Mouse (Mus musculus): Measurements from ENCODE around the gene Emg1.
"Not testable (repeated sequence)": the region's sequence is repeated elsewhere in the genome, so short reads cannot be mapped to it uniquely, and the experiment has no call there.

Emg1 gene

DNA sequence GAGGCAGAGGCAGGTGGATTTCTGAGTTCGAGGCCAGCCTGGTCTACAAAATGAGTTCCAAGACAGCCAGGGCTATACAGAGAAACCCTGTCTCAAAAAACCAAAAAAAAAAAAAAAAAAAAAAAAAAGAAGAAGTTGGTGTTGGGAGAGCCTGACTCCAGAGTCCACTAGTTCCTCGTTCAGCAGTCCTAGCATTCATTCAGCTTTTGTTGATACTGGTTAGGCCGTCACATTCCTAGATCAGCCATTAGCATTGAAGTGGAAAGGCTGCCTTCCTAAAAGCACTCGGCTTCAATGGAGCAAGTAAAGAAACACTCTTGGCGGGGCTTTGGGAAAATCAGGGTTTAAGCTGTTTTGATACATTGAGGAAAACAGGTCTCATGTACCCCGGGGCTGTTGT is 29.7 kb downstream of the Emg1 start:
- DNase-seq (ENCODE audit: low spot score), result not testable (repeated sequence)

DNA sequence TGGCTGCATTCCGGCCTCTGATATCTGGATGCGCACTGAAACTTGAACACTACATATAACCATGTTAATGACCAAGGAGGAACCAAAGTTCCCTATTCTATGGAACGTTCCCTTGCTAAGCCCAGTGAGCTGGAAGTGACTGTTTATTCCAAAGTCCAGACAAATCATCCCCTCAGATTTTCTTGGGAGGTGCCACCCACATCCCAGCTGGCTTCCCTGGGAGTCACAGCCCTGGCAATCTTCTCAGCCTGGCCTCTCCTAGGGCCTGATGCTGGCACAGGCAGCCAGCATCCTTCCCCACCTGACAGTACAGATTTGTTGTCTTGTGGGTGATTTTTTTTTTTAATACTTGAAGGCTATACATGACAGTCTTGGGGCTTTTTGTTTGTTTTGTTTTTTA is 32.5 kb downstream of the Emg1 start:
- DNase-seq (ENCODE audit: low spot score), result no peak

DNA sequence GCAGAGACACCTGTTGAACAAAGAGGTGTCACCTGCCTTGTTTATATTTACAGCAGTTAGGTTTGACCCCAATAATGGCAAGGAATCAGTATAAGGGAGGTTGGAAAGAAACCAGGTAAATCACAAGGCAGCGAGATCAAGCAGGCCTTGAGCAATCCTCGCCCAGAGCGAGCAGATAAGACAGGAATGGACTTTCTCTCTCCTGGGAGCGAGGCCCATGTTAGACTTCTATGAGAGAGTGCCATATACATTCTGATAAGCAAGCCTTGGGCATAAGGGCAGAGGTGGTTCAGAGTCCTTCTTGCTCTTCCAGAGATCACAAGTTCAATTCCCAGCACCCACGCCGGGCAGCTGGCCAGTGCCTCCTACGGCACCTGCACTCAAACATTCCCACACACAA is 33.2 kb downstream of the Emg1 start:
- DNase-seq (ENCODE audit: low spot score), result no peak

DNA sequence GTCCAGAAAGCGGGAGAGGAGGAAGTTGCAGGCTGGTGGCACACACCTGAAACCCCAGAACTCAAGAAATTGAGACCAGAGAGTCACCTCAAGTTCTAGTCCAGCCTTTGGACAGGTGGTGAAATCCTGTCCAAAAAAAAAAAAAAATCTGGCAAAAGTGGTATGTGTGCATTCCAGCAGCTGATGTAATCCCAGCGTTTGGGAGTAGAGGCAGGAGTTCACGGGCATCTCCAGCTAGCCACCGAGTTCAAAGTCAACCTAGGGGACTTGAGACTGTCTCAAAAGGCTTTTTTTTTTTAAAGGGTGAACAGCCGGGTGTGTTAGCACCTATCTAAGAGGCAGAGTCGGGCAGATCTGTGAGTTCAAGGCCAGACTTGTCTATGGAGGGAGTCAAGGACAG is 35.8 kb downstream of the Emg1 start:
- DNase-seq (ENCODE audit: low spot score), result no peak

DNA sequence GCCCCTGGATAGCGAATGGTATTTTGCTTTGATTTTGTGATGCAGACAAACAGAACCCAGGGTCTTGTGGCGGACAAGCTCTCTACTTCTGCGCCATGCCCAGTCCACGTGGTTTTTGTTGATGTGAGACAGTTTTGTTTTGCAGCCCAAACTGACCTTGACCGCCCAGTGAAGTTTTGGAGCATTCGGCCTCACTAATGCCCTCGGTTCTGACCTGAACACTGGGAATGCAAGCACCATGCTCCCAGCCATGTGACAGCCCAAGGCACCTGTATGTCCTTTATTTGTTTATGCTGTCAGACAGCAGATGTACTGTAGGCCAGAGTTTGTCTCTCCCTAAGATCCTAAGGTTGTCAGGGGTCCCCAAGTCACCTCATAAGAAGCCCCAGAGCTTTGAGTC is 37.4 kb downstream of the Emg1 start:
- DNase-seq (ENCODE audit: low spot score), result no peak

DNA sequence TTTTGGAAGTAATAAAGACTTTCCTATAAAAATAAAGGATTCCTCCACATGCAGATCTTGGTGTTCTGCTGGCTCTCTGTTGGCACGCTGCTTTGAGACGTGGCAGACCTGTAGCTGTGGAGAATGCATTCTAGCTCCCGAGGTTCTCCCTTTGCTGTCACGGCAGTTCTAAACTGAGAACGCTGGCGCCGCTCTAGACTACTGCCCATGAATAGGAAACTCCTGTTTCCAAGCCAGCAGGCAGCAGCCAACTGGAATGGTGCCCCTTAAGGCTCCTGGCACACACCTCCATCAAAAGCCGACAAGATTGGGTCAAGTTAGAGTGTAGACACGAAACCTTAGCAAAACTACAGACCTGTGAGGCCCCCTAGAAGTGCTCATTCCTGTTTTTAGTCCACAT is 38.4 kb downstream of the Emg1 start:
- DNase-seq (ENCODE audit: low spot score), result no peak

DNA sequence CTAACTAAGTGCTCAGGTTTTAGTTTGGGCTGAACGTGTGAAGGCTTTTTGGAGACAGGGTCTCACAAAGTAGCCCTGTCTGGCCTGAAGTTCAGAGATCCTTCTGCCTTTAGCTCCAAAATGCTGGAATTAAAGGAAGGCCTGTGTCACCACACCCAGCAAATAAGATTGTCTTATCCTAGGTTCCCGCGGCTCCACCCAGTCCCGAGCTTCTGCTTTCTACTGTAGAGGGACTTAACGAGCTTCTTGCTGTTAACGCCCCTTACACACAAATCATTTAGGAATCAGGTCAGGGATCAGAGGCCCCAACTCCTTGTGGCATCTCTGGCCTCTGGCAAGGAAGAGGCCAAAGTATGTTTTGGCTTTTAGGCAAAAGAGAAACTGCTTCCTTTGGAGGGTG is 39.9 kb downstream of the Emg1 start:
- DNase-seq (ENCODE audit: low spot score), result no peak

DNA sequence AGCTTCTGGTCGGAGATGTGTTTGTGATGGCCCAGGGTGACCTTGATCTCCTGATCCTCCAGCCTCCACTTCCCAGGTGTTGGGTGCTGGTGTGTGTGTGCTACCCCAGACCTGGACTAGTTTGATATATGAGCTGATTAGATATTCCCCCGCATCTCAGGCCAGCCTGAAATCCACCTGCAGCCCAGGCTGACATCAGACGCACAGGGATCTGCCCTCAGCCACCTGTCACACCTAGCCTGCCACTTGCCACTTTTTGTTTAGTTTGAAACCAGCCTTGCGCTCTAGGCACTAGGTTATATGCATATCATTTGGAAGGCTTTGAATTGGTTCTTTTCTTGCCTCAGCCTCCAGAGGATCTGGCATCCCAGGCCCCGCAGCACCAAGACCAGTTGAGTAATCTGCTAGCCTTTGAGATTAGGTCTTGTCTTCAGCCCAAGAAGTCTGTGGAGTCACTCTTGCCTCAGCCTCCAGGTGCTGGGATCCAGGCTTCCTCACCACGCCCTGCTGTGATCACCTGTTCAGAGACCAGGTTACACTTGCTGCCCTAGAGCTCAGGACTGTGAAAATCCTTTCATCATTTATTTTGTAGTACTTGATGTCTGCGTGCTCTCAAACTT is 41.6 kb downstream of the Emg1 start:
- DNase-seq (ENCODE audit: low spot score), result no peak

DNA sequence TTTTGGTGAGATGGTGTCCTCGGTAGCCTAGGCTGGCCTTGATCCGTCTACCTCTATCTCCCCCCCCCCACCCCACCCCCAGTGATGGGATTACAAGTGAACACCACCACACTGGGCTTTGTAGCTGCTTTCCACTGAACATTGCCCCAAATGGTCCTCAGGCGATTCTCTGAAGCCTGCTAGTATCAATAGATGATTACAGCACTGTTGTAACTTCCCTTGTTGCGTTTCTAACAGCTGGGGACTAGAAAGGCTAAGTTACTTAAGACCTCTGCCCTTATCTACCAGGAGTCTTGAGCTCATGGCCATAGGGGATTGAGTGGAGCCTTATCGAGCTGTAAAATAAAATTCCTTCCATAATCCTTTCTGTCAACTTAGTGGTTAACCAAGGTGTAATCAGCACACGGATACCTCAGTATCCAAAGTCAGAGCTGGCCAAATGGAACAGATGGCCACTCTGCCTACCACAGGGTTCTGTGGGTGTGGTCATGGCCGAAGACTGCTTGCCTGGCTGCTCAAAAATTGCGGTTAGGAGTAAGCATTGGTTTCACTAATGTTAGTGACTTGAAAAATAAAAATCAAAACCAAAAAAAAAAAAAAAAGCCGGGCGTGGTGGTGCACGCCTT is 42.6 kb downstream of the Emg1 start:
- no peak for DNase-seq (ENCODE audit: low spot score)

DNA sequence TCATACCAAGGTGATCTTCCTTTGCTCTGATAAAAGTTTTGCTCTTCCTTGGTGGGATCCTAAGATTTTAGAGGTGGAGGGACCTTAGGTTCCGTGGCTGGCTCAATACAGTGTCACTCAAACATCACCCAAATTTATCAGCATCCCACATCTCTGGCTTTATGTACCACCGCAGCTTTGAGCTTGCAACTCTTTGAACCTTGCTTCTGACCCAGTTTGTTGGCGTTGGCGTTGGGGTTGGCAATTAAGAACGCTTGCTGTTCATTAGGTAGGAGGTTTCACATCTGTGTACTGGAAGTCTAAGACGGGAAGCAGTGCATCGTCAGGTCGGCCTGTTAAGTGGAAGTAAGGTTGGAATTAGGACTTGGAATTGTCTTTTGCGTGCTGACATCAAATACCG is 47.0 kb downstream of the Emg1 start:
- no peak for DNase-seq (ENCODE audit: low spot score)

DNA sequence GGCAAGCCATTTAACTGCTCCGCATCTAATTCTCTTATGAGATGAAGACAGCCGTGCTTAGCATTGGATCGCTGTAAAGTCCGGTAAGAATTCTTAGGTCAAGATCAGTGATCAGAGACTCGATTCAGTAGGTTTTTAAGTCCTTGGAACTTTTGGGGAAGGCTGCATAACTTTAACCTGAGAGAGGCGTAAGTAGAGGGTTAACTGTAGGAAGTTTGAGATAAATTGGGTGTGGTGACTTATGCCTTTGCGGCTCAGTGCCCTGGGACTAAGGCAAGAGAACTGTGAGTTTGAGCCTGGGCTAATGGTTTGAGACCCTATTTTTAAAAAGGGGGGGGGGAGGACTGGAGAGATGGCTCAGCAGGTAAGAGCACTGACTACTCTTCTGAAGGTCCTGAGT is 47.7 kb downstream of the Emg1 start:
- DNase-seq (ENCODE audit: low spot score), result no peak

DNA sequence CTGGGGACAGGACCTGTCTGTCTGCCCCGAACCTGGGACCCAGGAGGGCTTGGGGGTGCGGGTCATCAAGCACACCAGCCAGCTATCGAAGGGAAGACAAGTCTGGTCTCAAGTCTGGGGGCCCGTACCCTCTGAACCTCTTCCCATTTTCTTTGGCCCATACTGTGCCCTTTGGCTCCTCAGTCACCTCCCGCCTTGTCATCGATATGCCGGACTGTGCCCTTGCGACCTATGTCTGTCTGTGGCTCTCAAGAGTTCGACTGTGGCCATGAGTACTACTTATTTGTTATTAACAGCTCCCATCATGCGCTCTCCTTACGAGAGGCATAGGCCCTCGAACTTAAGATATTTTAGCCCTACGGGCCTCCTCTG is 48.6 kb downstream of the Emg1 start:
- no peak for DNase-seq (ENCODE audit: low spot score)

DNA sequence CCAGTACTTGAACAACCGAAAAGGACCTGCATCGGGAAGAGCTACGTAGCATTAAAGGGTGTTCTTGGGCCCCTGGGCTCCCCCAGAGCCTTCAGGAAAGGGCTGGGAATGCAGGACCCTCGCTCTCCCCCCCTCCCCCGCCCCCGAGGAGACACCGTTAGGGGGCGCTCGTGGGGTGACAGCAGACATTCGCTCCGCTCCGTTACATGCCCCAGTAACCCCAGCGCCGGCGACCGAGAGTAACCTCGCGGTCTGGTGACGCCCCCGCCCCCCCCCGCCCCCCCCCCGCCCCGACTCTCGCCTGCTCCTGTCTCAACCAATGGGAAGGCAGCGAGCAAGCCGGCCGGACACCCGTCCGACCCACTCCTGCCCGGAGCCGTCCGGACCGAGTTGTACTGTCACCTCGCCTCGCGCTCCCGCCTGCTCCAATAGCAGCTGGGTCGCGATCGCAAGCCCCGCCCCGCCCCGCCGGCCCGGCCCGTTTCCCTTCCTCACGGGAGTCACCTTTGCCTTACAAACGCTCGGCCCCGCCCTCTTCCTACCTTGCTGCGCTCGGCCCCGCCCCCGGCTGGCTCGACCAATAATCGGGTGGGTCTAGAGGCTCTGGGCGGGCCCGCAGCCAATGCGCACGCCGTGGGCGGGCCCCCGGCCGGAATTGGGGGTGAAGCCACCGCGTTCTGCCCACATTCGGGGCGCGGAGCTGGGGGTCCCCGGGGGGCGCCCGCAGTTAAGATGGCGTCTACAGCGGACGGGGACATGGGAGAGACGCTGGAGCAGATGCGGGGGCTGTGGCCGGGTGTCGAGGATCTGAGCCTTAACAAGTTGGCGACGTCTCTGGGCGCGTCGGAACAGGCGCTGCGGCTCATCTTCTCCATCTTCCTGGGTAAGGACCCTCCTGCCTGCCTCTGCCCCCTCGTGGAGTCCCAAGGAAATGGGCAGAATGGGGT is 49.2 kb downstream of the Emg1 start, which contains the start of gene Lpcat3:
Gene Lpcat3 (plus strand): TSS at position 551 of the 947 bp plus-strand sequence.
- DNase-seq (ENCODE audit: low spot score), result peak; percentile 99

DNA sequence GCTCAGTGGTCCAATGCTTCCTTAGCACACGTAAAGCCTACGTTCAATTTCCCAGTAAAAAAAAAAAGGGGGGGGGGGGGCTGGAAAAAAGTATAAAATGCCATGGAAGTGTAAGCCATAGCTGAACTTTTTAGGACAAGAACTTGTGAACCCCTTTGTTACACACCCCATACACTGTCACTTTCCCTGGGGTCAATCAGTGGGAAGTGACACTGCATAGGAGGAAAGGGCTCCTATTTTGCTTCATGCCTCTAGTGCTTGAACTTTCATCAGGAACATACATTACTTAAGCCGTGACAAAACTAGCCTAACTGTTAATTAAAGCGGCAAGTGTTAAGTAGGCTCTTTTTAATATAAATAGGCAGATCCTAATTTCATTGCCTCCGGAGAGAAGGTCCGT is 50.0 kb downstream of the Emg1 start:
- DNase-seq (ENCODE audit: low spot score), result no peak

DNA sequence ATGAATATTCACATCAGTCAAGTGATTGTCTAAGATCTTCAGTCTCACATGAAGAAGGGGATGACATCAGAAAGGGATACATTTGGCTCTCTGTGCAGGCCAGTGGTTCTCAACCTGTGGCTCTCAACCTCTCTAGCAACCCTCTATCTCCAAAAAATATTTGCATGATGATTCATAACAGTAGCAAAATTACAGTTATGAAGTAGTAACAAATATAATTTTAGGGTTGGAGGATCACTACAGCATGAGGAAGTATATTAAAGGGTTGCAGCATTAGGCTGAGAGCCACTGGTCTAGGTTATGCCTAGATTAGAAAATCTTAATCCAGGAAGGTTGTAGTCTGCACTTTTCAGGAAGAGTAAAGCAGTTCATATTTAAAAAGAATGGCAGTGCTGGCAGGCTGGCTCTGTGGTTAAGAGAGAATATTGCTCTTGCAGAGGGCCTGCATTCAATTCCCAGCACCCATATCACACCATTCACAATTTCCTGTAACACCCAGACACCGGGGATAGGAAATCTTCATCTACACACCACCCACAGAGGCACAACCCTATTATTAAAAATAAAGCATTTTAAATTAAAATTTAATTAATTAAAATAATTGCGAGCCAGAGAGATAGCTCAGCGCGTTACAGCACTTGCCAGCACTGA is 50.7 kb downstream of the Emg1 start:
- no peak for DNase-seq (ENCODE audit: low spot score)

DNA sequence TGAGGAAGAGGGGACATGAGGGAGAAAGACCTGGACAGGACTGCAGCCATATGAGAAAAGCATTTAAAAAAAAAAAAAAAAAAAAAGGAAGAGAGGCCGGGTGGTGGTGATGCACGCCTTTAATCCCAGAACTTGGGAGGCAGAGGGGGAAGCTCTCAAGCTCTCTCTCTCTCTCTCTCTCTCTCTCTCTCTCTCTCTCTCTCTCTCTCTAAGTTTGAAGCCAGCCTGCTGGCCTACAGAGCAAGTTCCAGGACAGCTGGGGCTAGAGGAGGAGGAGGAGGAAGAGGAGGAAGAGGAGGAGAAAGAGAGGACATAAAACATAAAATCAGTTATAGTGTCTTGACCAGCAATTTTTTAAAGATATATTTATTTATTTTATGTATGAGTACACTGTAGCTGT is 53.9 kb downstream of the Emg1 start:
- no peak for DNase-seq (ENCODE audit: low spot score)

DNA sequence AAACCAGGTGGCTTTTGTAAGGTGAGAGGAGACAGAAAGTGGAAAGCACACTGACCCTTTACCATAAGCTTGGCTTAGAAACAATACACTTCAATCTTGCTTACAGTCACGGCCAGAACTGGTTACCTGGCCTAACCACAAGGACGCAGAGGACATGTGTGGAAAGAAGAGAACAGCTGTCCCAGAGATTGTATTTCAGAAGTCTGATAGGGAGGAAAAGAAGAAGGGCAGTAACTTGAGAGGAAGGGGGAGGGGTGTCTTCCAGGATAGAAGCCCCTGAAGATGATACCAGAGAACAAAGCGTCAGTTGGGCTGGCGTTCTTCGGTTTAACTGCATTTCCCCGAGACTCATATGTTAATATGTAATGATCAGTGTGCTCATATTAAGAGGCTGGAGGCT is 56.1 kb downstream of the Emg1 start:
- no peak for DNase-seq (ENCODE audit: low spot score)

Data from testis, postnatal 14 days (tissue).